Mouse (Mus musculus) Patski (cell line): ENCODE data around the gene Phldb1. TPM values are rescaled to one million over a fixed set of nuclear protein-coding genes. Genes with fewer than 3 reads are reported as not detected.
A peak's percentile ranks its signal among the peaks of the same experiment; 100 is the strongest.

ENCODE experiments used
- ATAC-seq: fragments of 100-300 bp; one replicate; pipeline ENCODE4 v1.8.0; 2021
- CTCF ChIA-PET: fragments of 350-600 bp; sonication (Branson Sonifier 250); formaldehyde crosslinking; loops from one replicate; lab custom pipeline; 2022; ENCODE audit warnings: inconsistent platforms; lab: Charles Lee
- POLR2A ChIA-PET: fragments of 350-600 bp; sonication (Branson Sonifier 250); formaldehyde crosslinking; loops from one replicate; lab custom pipeline; 2022; ENCODE audit warnings: antibody characterized with exemption, inconsistent platforms; lab: Charles Lee
- DNase-seq: peaks from one replicate; pipeline ENCODE4 v3.0.0-alpha.2; 2011; ENCODE audit warnings: low read depth, low spot score
- H3K27me3 ChIP-seq: fragments of 371-371 bp; one replicate; pipeline ENCODE4 v1.5.1; 2021
- CTCF ChIP-seq: fragments of 100-300 bp; IDR thresholded peaks from one replicate; pipeline ENCODE4 v1.5.1; 2021
- in situ Hi-C: fragments of 300-500 bp; cut with MboI; formaldehyde crosslinking; loops from 3 replicates; pipeline ENCODE4 v1.11.1; 2018; ENCODE audit warnings: low pct_unique_long_range_greater_than_20kb, mixed read lengths
- polyA plus RNA-seq: library from polyadenylated mRNA; unstranded; gene quantifications from one replicate; pipeline ENCODE4 v1.2.3, GENCODE M21; 2021

Phldb1 gene
- polyA plus RNA-seq, 1 experiment from 2014 or later: 137 TPM

GRCm38 (mm10) chr9:44732130-44732549, 2.9 kb downstream of the Phldb1 start:
- ATAC-seq (no peak), DNase-seq (no peak)
- POLR2A ChIA-PET: no interaction called here
- in situ Hi-C loops: no loop called here
- H3K27me3 ChIP-seq: no peaks in the 10 kb centered on the region
- CTCF ChIA-PET: interaction anchor here (1.3 kb wide), 1 partner anchor 12 kb away, joined by 5 read pairs; no protein-coding TSS in a partner anchor
- TF ChIP-seq CTCF: no peak

GRCm38 (mm10) chr9:44727441-44727840, 7.6 kb downstream of the Phldb1 start:
- CTCF ChIA-PET: interaction anchor here (0.7 to 1.1 kb wide), 2 partner anchors 9 to 181 kb away, joined by 3 read pairs; no protein-coding TSS in a partner anchor
- POLR2A ChIA-PET: no interaction called here
- ATAC-seq (peak; percentile 41), DNase-seq (no peak)
- TF ChIP-seq CTCF: no peak
- in situ Hi-C loops: no loop called here
- H3K27me3 ChIP-seq: no peaks in the 10 kb centered on the region

GRCm38 (mm10) chr9:44726431-44727146, 8.4 kb downstream of the Phldb1 start:
- ChIA-PET CTCF (interaction anchor here (1.1 kb wide), 1 partner anchor 8 kb away, joined by 3 read pairs; no protein-coding TSS in a partner anchor), POLR2A (no interaction called here)
- ATAC-seq (peak; percentile 61), DNase-seq (no peak)
- TF ChIP-seq CTCF: no peak
- no peaks in the 10 kb centered on the region for H3K27me3 ChIP-seq
- in situ Hi-C loops: no loop called here

- TF ChIP-seq CTCF: no peak
- ATAC-seq (no peak), DNase-seq (no peak)
- in situ Hi-C loops: no loop called here
- CTCF ChIA-PET: no interaction called here
- POLR2A ChIA-PET: no interaction called here
- no peaks in the 10 kb centered on the region for H3K27me3 ChIP-seq
These were observed 10.3 kb downstream of the Phldb1 start for GRCm38 (mm10) chr9:44724665-44725064.

GRCm38 (mm10) chr9:44724223-44724622, 10.8 kb downstream of the Phldb1 start:
- no peak for DNase-seq
- no peaks in the 10 kb centered on the region for H3K27me3 ChIP-seq
- POLR2A ChIA-PET: no interaction called here
- CTCF ChIA-PET: no interaction called here
- no peak for ATAC-seq
- no peak for TF ChIP-seq CTCF
- in situ Hi-C loops: no loop called here

GRCm38 (mm10) chr9:44723521-44724041, 11.4 kb downstream of the Phldb1 start:
- no peaks in the 10 kb centered on the region for H3K27me3 ChIP-seq
- TF ChIP-seq CTCF: no peak
- DNase-seq (no peak), ATAC-seq (no peak)
- in situ Hi-C loops: no loop called here
- ChIA-PET CTCF (interaction anchor here (2.7 to 4.3 kb wide), 2 partner anchors 14 to 38 kb away, joined by 9 to 12 read pairs; no protein-coding TSS in a partner anchor), POLR2A (no interaction called here)

GRCm38 (mm10) chr9:44723008-44723407, 12.0 kb downstream of the Phldb1 start:
- ChIA-PET CTCF (interaction anchor here (2.7 to 4.3 kb wide), 2 partner anchors 13 to 37 kb away, joined by 9 to 12 read pairs; no protein-coding TSS in a partner anchor), POLR2A (no interaction called here)
- in situ Hi-C loops: no loop called here
- no peak for DNase-seq
- H3K27me3 ChIP-seq: no peaks in the 10 kb centered on the region
- ATAC-seq: no peak
- TF ChIP-seq CTCF: no peak

GRCm38 (mm10) chr9:44722575-44722974, 12.4 kb downstream of the Phldb1 start:
- no peak for TF ChIP-seq CTCF
- no peaks in the 10 kb centered on the region for H3K27me3 ChIP-seq
- DNase-seq: no peak
- in situ Hi-C loops: no loop called here
- ATAC-seq: no peak
- ChIA-PET POLR2A (no interaction called here), CTCF (interaction anchor here (1.1 to 4.3 kb wide), 3 partner anchors 13 to 37 kb away, joined by 3 to 12 read pairs (median 9); no protein-coding TSS in a partner anchor)

- no peak for DNase-seq
- in situ Hi-C loops: no loop called here
- CTCF ChIA-PET: interaction anchor here (1.1 to 4.3 kb wide), 5 partner anchors 8 to 69 kb away, joined by 3 to 12 read pairs (median 4); no protein-coding TSS in a partner anchor
- POLR2A ChIA-PET: interaction anchor here (0.8 to 2.0 kb wide), 2 partner anchors 12 to 14 kb away, joined by 5 to 11 read pairs; partner anchors contain the start of gene Phldb1
- no peak for TF ChIP-seq CTCF
- no peaks in the 10 kb centered on the region for H3K27me3 ChIP-seq
- no peak for ATAC-seq
These were observed 13.2 kb downstream of the Phldb1 start for GRCm38 (mm10) chr9:44721877-44722186.

- no peak for TF ChIP-seq CTCF
- peak; percentile 68 for ATAC-seq
- POLR2A ChIA-PET: interaction anchor here (0.8 to 2.0 kb wide), 4 partner anchors 12 to 19 kb away, joined by 3 to 11 read pairs (median 6); partner anchors contain the start of gene Phldb1
- no peaks in the 10 kb centered on the region for H3K27me3 ChIP-seq
- DNase-seq: no peak
- in situ Hi-C loops: no loop called here
- CTCF ChIA-PET: interaction anchor here (0.9 to 4.3 kb wide), 6 partner anchors 9 to 68 kb away, joined by 3 to 12 read pairs (median 4); no protein-coding TSS in a partner anchor
These were observed 13.7 kb downstream of the Phldb1 start for GRCm38 (mm10) chr9:44721154-44721876.
